Mouse (Mus musculus) right cerebral cortex, postnatal 14 days (tissue): Measurements from ENCODE around the gene Cplx3.

ENCODE experiments used
- DNase-seq: peaks from one replicate; pipeline ENCODE4 v3.0.0; 2022

Gene Cplx3

DNA sequence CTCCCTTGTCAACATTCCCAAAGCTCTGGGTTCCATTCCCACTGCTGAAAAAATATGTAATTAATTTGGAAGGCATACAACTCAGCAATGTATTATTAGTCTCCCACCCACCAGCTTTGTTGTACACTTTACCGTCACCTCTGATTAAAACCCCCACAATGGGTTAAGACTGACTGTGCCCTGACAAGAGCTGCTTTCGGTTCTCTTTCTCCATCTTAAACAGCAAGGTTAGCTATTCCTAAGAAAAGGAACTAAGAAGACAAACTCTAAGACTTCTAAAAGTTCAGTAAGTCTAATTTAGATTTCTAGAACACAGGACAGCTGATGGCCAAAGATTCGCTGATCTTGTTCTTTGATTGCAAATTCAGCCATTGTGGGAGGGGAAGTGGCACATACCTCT lies 48.9 kb downstream of the Cplx3 start:
- DNase-seq, result no peak

DNA sequence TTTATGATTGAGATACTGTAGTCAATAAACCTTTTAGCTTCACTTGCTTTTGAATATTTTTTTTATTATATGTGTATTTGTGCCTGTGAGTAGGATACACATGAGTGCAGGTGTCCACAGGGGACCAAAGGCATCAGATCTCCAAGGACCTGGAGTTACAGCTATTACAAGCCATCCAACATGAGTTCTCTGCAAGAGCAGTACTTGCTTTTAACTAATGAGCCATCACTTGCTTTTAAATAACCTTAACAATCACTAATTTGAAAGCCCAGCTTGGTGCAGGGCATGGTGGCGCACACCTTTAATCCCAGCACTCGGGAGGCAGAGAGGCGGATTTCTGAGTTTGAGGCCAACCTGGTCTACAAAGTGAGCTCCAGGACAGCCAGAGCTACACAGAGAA lies 51.3 kb downstream of the Cplx3 start:
- DNase-seq, result no peak

DNA sequence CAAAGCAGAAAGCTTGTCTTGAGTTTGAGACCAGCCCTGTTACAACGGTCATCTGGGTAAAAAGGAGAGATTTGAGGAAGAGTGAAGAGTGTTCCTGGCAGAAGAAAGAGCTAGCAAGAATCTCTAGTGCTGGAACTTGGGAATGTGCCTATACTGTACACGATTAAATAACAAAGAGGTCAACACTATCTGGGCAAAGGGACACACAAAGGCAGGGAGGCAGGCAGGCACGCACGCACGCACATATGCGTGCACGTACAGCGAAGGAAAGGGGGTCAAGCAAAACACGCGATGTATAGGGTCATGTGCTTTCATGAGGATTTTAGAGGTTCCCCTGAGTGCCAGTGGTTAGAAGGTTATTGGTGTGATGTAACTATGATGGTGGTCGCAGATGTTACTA lies 53.0 kb downstream of the Cplx3 start:
- DNase-seq, result no peak

DNA sequence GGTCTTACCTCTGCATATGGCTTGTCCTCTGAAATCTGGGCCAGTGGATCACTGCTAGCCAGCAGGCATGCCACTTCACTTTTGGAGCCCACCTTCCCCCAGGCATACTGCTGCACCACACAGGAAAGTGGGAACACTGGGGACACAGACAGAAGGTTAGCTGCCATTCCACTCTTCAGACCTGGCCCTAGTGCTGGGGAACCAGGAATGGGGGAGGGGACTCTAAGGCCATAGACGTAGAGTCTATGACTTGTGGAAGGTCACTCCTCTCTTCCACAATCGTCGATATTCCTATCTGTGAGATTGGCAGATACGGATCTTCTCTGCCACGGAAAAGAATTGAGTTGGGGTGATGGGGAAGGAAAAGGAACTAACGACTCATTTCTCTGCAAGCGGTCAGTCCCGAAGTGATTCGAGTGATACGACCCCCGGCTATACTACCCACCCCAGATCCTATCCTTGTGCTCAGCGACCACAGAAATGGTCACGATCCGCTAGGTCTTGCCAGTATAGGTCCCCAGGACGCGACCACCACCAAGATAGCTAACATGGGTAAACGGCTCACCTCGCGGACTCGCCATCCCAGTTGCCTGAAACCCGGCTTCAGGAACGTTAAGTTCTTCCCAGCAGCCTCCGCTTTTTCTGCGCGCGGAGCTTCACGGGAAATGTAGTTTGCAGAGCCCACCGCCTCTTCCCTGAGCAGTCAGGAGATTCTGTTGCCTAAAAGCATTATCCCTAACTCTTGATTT lies 53.8 kb downstream of the Cplx3 start, which contains the start of gene Mpi:
Gene Mpi (minus strand): TSS at position 625 of the 749 bp plus-strand sequence.
- peak; percentile 78 for DNase-seq

DNA sequence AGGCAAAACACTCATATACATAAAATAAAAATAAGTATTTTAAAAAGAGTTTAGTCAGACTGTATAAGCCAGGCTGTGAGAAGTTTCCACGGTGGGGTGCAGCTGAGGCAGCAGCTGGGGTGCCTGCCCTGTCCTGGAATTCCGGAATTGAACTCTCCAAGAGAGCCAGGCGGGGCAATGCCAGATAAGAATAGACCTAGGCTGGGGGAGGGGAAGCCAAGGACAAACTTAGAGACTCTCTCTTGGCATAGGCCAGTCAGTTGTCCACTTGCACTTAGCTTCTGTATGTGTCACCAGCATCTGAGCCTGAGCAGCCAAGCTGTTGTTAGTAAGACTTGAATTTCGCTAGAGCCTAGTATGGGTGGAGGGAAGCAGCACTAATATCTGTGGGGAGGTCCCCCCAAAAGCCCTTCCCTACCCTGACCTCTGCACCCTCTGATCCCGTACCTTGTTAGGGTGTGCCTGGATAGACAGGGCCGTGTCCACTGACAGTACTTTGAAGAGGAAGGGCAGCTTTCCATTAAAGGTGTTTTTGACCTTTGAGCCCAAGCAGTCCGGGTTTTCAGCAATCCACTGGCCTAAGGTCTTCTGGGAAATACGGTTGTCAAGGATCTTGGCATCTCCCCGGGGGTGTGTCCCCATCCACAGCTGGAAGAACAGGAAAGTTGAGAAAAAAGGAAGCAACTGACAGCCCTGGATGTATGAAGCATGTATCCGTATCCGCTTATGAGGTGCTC lies 55.8 kb downstream of the Cplx3 start:
- DNase-seq, result no peak
